ENCODE assay signal across 29 mouse cellular contexts in genomic region chr5:91626823-91627222, GRCm38 (mm10).
"Had no signal": no experiment of that assay in that cellular context is flagged by ENCODE, and none has a peak within 500 bp of the region (broad histone marks: within the 10 kb centered on the region; RNA-seq: fewer than 3 reads in every experiment).

No protein-coding gene starts in this region.

- H3K9ac ChIP-seq: heart, embryonic 13.5 days; heart, embryonic 15.5 days; hindbrain, embryonic 12.5 days; hindbrain, embryonic 14.5 days; intestine, embryonic 15.5 days; limb, embryonic 12.5 days; liver, embryonic 13.5 days; liver, embryonic 15.5 days; liver, postnatal 0 days had no signal

- H3K27ac ChIP-seq: gastrocnemius, adult 2 months; heart, embryonic 13.5 days; heart, embryonic 15.5 days; hindbrain, embryonic 10.5 days; hindbrain, embryonic 12.5 days; hindbrain, embryonic 14.5 days; intestine, embryonic 15.5 days; layer of hippocampus, adult 2 months; left cerebral cortex, adult 2 months; limb, embryonic 10.5 days; limb, embryonic 12.5 days; liver, embryonic 13.5 days; liver, embryonic 15.5 days had no signal

- H3K27me3 ChIP-seq: heart, embryonic 13.5 days; heart, embryonic 15.5 days; hindbrain, embryonic 12.5 days; intestine, embryonic 15.5 days; limb, embryonic 12.5 days; liver, embryonic 13.5 days; liver, embryonic 15.5 days had no signal

- H3K4me3 ChIP-seq: gastrocnemius, adult 2 months; heart, embryonic 13.5 days; heart, embryonic 15.5 days; hindbrain, embryonic 10.5 days; hindbrain, embryonic 12.5 days; intestine, embryonic 15.5 days; layer of hippocampus, adult 2 months; left cerebral cortex, adult 2 months; limb, embryonic 10.5 days; limb, embryonic 12.5 days; liver, embryonic 13.5 days; liver, embryonic 15.5 days had no signal

- H3K9me3 ChIP-seq: heart, embryonic 13.5 days; heart, embryonic 15.5 days; hindbrain, embryonic 10.5 days; hindbrain, embryonic 12.5 days; intestine, embryonic 15.5 days; limb, embryonic 10.5 days; limb, embryonic 12.5 days; liver, embryonic 13.5 days; liver, embryonic 15.5 days had no signal

- ATAC-seq: hindbrain, embryonic 16.5 days; inflammation-experienced regulatory T-cells, adult 6 months; intestine, embryonic 15.5 days; intestine, postnatal 0 days; liver, postnatal 0 days had no signal

- H3K36me3 ChIP-seq: heart, embryonic 15.5 days; hindbrain, embryonic 10.5 days; hindbrain, embryonic 12.5 days; intestine, embryonic 15.5 days; limb, embryonic 10.5 days; limb, embryonic 12.5 days; liver, embryonic 13.5 days; liver, embryonic 15.5 days had no signal

- H3K4me1 ChIP-seq: hindbrain, embryonic 10.5 days; hindbrain, embryonic 12.5 days; intestine, embryonic 15.5 days; limb, embryonic 10.5 days; liver, embryonic 13.5 days; liver, embryonic 15.5 days had no signal

- DNase-seq: gastrocnemius, adult 2 months; gastrocnemius, postnatal 10 days; gastrocnemius, postnatal 25 days; heart, postnatal 14 days; heart, postnatal 36 days; kidney, adult 18-20 months; kidney, adult 8-10 months; kidney, postnatal 10 days; kidney, postnatal 25 days; kidney, postnatal 4 days; liver; liver, embryonic 13.5 days; liver, postnatal 0 days had no signal

- H3K4me2 ChIP-seq: heart, embryonic 11.5 days; heart, embryonic 13.5 days; heart, embryonic 15.5 days; hindbrain, embryonic 12.5 days; hindbrain, embryonic 14.5 days; intestine, embryonic 15.5 days; limb, embryonic 12.5 days; liver, embryonic 11.5 days; liver, embryonic 13.5 days; liver, embryonic 15.5 days had no signal
